Mouse (Mus musculus): ENCODE results near the gene Uvrag. TPM values are rescaled to one million over a fixed set of nuclear protein-coding genes. Genes with fewer than 3 reads are reported as not detected.

The Uvrag gene
- polyA plus RNA-seq, 1 experiment from 2014 or later = 25.1 TPM

- Histone ChIP-seq H3K27me3 (ENCODE audit: insufficient read depth, low read length) (no peaks in the 10 kb centered on the region), H3K9ac (no peak overlapping the region), H3K36me3 (ENCODE audit: insufficient read depth) (no peaks in the 10 kb centered on the region), H3K4me3 (ENCODE audit: low read depth, low read length) (no peak overlapping the region), H3K27ac (ENCODE audit: low read depth) (no peak overlapping the region), H3K4me1 (ENCODE audit: insufficient read depth) (no peaks in the 10 kb centered on the region), H3K9me3 (ENCODE audit: low read depth, low read length) (no peaks in the 10 kb centered on the region), H3K4me2 (no peak overlapping the region)
- no peak for TF ChIP-seq CTCF (IDR thresholded peaks at IDR 0.05; ENCODE audit: low read depth)
- no peak for DNase-seq
- 68% methylated on average over 7 of the region's 7 CpGs for WGBS
- no peak for ATAC-seq (ENCODE audit: insufficient read depth)
Measured at GRCm38 (mm10) chr7:99164873-99165410, 24.0 kb upstream of the Uvrag start.

- WGBS = 87% methylated on average over 7 of the region's 7 CpGs
- H3K27me3 ChIP-seq (ENCODE audit: insufficient read depth, low read length) = no peaks in the 10 kb centered on the region
- no peak overlapping the region for H3K4me2 ChIP-seq
- ATAC-seq (ENCODE audit: insufficient read depth) = no peak
- H3K9me3 ChIP-seq (ENCODE audit: low read depth, low read length) = no peaks in the 10 kb centered on the region
- DNase-seq = no peak
- no peaks in the 10 kb centered on the region for H3K36me3 ChIP-seq (ENCODE audit: insufficient read depth)
- H3K27ac ChIP-seq (ENCODE audit: low read depth) = no peak overlapping the region
- H3K9ac ChIP-seq = no peak overlapping the region
- no peak overlapping the region for H3K4me3 ChIP-seq (ENCODE audit: low read depth, low read length)
- H3K4me1 ChIP-seq (ENCODE audit: insufficient read depth) = no peaks in the 10 kb centered on the region
- no peak for TF ChIP-seq CTCF (IDR thresholded peaks at IDR 0.05; ENCODE audit: low read depth)
Measured at GRCm38 (mm10) chr7:99162462-99162861, 21.5 kb upstream of the Uvrag start.

- no peak for DNase-seq
- WGBS = 85% methylated on average over 11 of the region's 11 CpGs
- Histone ChIP-seq H3K27ac (ENCODE audit: low read depth) (no peak overlapping the region), H3K4me3 (ENCODE audit: low read depth, low read length) (no peak overlapping the region), H3K4me2 (no peak overlapping the region), H3K4me1 (ENCODE audit: insufficient read depth) (no peaks in the 10 kb centered on the region), H3K9me3 (ENCODE audit: low read depth, low read length) (no peaks in the 10 kb centered on the region), H3K27me3 (ENCODE audit: insufficient read depth, low read length) (no peaks in the 10 kb centered on the region), H3K9ac (no peak overlapping the region), H3K36me3 (ENCODE audit: insufficient read depth) (no peaks in the 10 kb centered on the region)
- no peak for ATAC-seq (ENCODE audit: insufficient read depth)
- no peak for TF ChIP-seq CTCF (IDR thresholded peaks at IDR 0.05; ENCODE audit: low read depth)
Measured at GRCm38 (mm10) chr7:99161961-99162360, 21.0 kb upstream of the Uvrag start.

- TF ChIP-seq CTCF (IDR thresholded peaks at IDR 0.05; ENCODE audit: low read depth) = no peak
- no peak for ATAC-seq (ENCODE audit: insufficient read depth)
- Histone ChIP-seq H3K4me2 (no peak overlapping the region), H3K27me3 (ENCODE audit: insufficient read depth, low read length) (no peaks in the 10 kb centered on the region), H3K4me1 (ENCODE audit: insufficient read depth) (no peaks in the 10 kb centered on the region), H3K36me3 (ENCODE audit: insufficient read depth) (no peaks in the 10 kb centered on the region), H3K4me3 (ENCODE audit: low read depth, low read length) (no peak overlapping the region), H3K9me3 (ENCODE audit: low read depth, low read length) (no peaks in the 10 kb centered on the region), H3K27ac (ENCODE audit: low read depth) (no peak overlapping the region), H3K9ac (no peak overlapping the region)
- no peak for DNase-seq
- 37% methylated on average over 4 of the region's 4 CpGs for WGBS
Measured at GRCm38 (mm10) chr7:99161529-99161928, 20.6 kb upstream of the Uvrag start.

- DNase-seq (no peak), ATAC-seq (ENCODE audit: insufficient read depth) (no peak)
- Histone ChIP-seq H3K4me1 (ENCODE audit: insufficient read depth) (peaks cover 2% of the 10 kb centered on the region), H3K4me3 (ENCODE audit: low read depth, low read length) (no peak overlapping the region), H3K9me3 (ENCODE audit: low read depth, low read length) (no peaks in the 10 kb centered on the region), H3K4me2 (no peak overlapping the region), H3K36me3 (ENCODE audit: insufficient read depth) (no peaks in the 10 kb centered on the region), H3K27ac (ENCODE audit: low read depth) (no peak overlapping the region), H3K27me3 (ENCODE audit: insufficient read depth, low read length) (no peaks in the 10 kb centered on the region), H3K9ac (no peak overlapping the region)
- WGBS = 73% methylated on average over 7 of the region's 7 CpGs
- no peak for TF ChIP-seq CTCF (IDR thresholded peaks at IDR 0.05; ENCODE audit: low read depth)
Measured at GRCm38 (mm10) chr7:99160995-99161394, 20.1 kb upstream of the Uvrag start.

- WGBS = 86% methylated on average over 2 of the region's 2 CpGs
- Histone ChIP-seq H3K9ac (no peak overlapping the region), H3K36me3 (ENCODE audit: insufficient read depth) (no peaks in the 10 kb centered on the region), H3K27ac (ENCODE audit: low read depth) (no peak overlapping the region), H3K9me3 (ENCODE audit: low read depth, low read length) (no peaks in the 10 kb centered on the region), H3K4me3 (ENCODE audit: low read depth, low read length) (no peak overlapping the region), H3K4me2 (no peak overlapping the region), H3K27me3 (ENCODE audit: insufficient read depth, low read length) (no peaks in the 10 kb centered on the region), H3K4me1 (ENCODE audit: insufficient read depth) (peaks cover 10% of the 10 kb centered on the region)
- DNase-seq (no peak), ATAC-seq (ENCODE audit: insufficient read depth) (no peak)
- no peak for TF ChIP-seq CTCF (IDR thresholded peaks at IDR 0.05; ENCODE audit: low read depth)
Measured at GRCm38 (mm10) chr7:99159446-99159845, 18.5 kb upstream of the Uvrag start.

GRCm38 (mm10) chr7:99158904-99159303 is 18.0 kb upstream of the Uvrag start:
- no peak overlapping the region for H3K4me2 ChIP-seq
- no peak overlapping the region for H3K27ac ChIP-seq (ENCODE audit: low read depth)
- H3K27me3 ChIP-seq (ENCODE audit: insufficient read depth, low read length) = no peaks in the 10 kb centered on the region
- no peaks in the 10 kb centered on the region for H3K36me3 ChIP-seq (ENCODE audit: insufficient read depth)
- no peaks in the 10 kb centered on the region for H3K9me3 ChIP-seq (ENCODE audit: low read depth, low read length)
- TF ChIP-seq CTCF (IDR thresholded peaks at IDR 0.05; ENCODE audit: low read depth) = no peak
- H3K9ac ChIP-seq = no peak overlapping the region
- ATAC-seq (ENCODE audit: insufficient read depth) (no peak), DNase-seq (no peak)
- no peak overlapping the region for H3K4me3 ChIP-seq (ENCODE audit: low read depth, low read length)
- WGBS = 81% methylated on average over 5 of the region's 5 CpGs
- H3K4me1 ChIP-seq (ENCODE audit: insufficient read depth) = peaks cover 11% of the 10 kb centered on the region

- WGBS = 80% methylated on average over 8 of the region's 8 CpGs
- no peak overlapping the region for H3K4me3 ChIP-seq (ENCODE audit: low read depth, low read length)
- DNase-seq (no peak), ATAC-seq (ENCODE audit: insufficient read depth) (no peak)
- H3K9me3 ChIP-seq (ENCODE audit: low read depth, low read length) = no peaks in the 10 kb centered on the region
- H3K9ac ChIP-seq = no peak overlapping the region
- no peak overlapping the region for H3K27ac ChIP-seq (ENCODE audit: low read depth)
- H3K4me1 ChIP-seq (ENCODE audit: insufficient read depth) = peaks cover 11% of the 10 kb centered on the region
- H3K4me2 ChIP-seq = no peak overlapping the region
- no peak for TF ChIP-seq CTCF (IDR thresholded peaks at IDR 0.05; ENCODE audit: low read depth)
- H3K27me3 ChIP-seq (ENCODE audit: insufficient read depth, low read length) = no peaks in the 10 kb centered on the region
- no peaks in the 10 kb centered on the region for H3K36me3 ChIP-seq (ENCODE audit: insufficient read depth)
Measured at GRCm38 (mm10) chr7:99158011-99158410, 17.1 kb upstream of the Uvrag start.
